Mouse (Mus musculus): ENCODE measurements around the gene Skiv2l. TPM values are rescaled to one million over a fixed set of nuclear protein-coding genes. Genes with fewer than 3 reads are reported as not detected.
A peak's percentile ranks its signal among the peaks of the same experiment; 100 is the strongest.

The Skiv2l gene
- 40.5 and 66.0 TPM in 2 replicates for total RNA-seq (2012; rRNA removed)

- Histone ChIP-seq H3K9ac (ENCODE audit: insufficient read depth, low read depth, low read length, poor library complexity, severe bottlenecking) (peak within 1 kb of the TSS; percentile 94), H3K4me3 (ENCODE audit: insufficient read depth in 1 of 2, low read depth in 1 of 2, low read length in 2 of 2, poor library complexity in 1 of 2, severe bottlenecking in 1 of 2) (peak within 1 kb of the TSS; percentile 92), H3K9me3 (ENCODE audit: control insufficient read depth, insufficient read depth, low read depth, low read length) (no peaks in the 10 kb centered on the region), H3K36me3 (ENCODE audit: control insufficient read depth, insufficient read depth, low read length, poor library complexity, severe bottlenecking) (peaks cover 32% of the 10 kb centered on the region), H3K27ac (ENCODE audit: insufficient read depth, low read depth, low read length, poor library complexity, severe bottlenecking) (peak within 1 kb of the TSS; percentile 59), H3K4me1 (ENCODE audit: control insufficient read depth in 2 of 2, insufficient read depth in 2 of 2, low read length in 2 of 2, poor library complexity in 1 of 2) (peaks cover 0 to 4% of the 10 kb centered on the region in 2 experiments; a peak in 2 of 4 replicates)
- in situ Hi-C loops (cut with MboI; ENCODE audit: low sequenced_read_pairs in 2 of 2, unreplicated experiment in 2 of 2): no loop called here
- TF ChIP-seq MAFK (IDR thresholded peaks at IDR 0.05; ENCODE audit: insufficient read depth, low read depth, low read length) (no peak), CHD2 (IDR thresholded peaks at IDR 0.05; ENCODE audit: low read depth, low read length) (0 out of 2 replicates have a peak, but pooled peaks have one; percentile 39), HCFC1 (IDR thresholded peaks at IDR 0.05; ENCODE audit: borderline replicate concordance, insufficient read depth, low read length) (peak; percentile 92), ZC3H11A (IDR thresholded peaks at IDR 0.05; ENCODE audit: borderline replicate concordance, low read depth, low read length) (no peak)
- DNase-seq (ENCODE audit: low read depth, low spot score): peak; percentile 94
Measured at GRCm38 (mm10) chr17:34849722-34850516, at the start of gene Skiv2l, which contains the start of gene Nelfe. Skiv2l (minus strand) TSS chr17:34850210. Nelfe (plus strand) TSS chr17:34850391.

DNA sequence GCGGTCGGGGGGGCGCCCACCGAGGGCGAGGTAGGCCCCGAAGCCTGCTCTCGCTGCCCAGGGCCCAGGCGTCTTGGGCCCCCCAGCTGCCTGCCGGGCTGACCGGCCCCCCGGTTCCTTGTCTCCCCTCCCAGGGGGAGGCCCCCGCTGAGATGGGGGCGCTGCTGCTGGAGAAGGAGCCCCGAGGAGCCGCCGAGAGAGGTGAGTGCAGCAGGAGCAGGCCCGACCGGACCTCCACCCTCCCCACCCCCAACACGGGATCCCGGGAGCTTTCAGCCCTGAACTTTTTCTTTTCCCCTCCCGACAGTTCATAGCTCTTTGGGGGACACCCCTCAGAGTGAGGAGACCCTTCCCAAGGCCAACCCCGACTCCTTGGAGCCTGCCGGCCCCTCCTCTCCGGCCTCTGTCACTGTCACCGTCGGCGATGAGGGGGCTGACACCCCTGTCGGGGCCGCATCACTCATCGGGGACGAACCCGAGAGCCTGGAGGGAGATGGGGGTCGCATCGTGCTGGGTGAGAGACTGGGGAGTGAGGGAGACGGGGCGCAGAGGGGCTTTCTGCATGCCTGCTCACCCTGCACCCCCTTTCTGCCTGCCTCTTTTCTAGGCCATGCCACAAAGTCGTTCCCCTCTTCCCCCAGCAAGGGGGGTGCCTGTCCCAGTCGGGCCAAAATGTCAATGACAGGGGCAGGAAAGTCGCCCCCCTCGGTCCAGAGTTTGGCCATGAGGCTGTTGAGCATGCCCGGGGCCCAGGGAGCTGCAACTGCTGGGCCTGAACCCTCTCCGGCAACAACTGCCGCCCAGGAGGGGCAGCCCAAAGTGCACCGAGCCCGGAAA lies 49.3 kb upstream of the Skiv2l start:
- no peaks in the 10 kb centered on the region for H3K9me3 ChIP-seq (ENCODE audit: control insufficient read depth, insufficient read depth, low read depth, low read length)

GRCm38 (mm10) chr17:34898706-34899052 lies 48.7 kb upstream of the Skiv2l start:
- TF ChIP-seq HCFC1 (IDR thresholded peaks at IDR 0.05; ENCODE audit: borderline replicate concordance, insufficient read depth, low read length) (no peak), MAFK (IDR thresholded peaks at IDR 0.05; ENCODE audit: insufficient read depth, low read depth, low read length) (no peak), ZNF384 (IDR thresholded peaks at IDR 0.05; ENCODE audit: low read depth, low read length) (no peak), CHD2 (IDR thresholded peaks at IDR 0.05; ENCODE audit: low read depth, low read length) (no peak), ZC3H11A (IDR thresholded peaks at IDR 0.05; ENCODE audit: borderline replicate concordance, low read depth, low read length) (no peak)
- no peak for DNase-seq (ENCODE audit: low read depth, low spot score)
- Histone ChIP-seq H3K27ac (ENCODE audit: insufficient read depth, low read depth, low read length, poor library complexity, severe bottlenecking) (peak overlapping the region; percentile 85), H3K4me3 (ENCODE audit: insufficient read depth in 1 of 2, low read depth in 1 of 2, low read length in 2 of 2, poor library complexity in 1 of 2, severe bottlenecking in 1 of 2) (peak overlapping the region; percentile 75 to 97), H3K9me3 (ENCODE audit: control insufficient read depth, insufficient read depth, low read depth, low read length) (no peaks in the 10 kb centered on the region), H3K9ac (ENCODE audit: insufficient read depth, low read depth, low read length, poor library complexity, severe bottlenecking) (peak overlapping the region; percentile 96), H3K4me1 (ENCODE audit: control insufficient read depth in 2 of 2, insufficient read depth in 2 of 2, low read length in 2 of 2, poor library complexity in 1 of 2) (peaks cover 11 to 17% of the 10 kb centered on the region in 2 experiments; a peak in 3 of 4 replicates), H3K36me3 (ENCODE audit: control insufficient read depth, insufficient read depth, low read length, poor library complexity, severe bottlenecking) (peaks cover 7% of the 10 kb centered on the region)
- in situ Hi-C loops (cut with MboI; ENCODE audit: low sequenced_read_pairs in 2 of 2, unreplicated experiment in 2 of 2): no loop called here

More for the DNA sequence above, 49.3 kb upstream of the Skiv2l start:
- Histone ChIP-seq H3K4me1 (ENCODE audit: control insufficient read depth in 2 of 2, insufficient read depth in 2 of 2, low read length in 2 of 2, poor library complexity in 1 of 2) (peaks cover 11 to 17% of the 10 kb centered on the region in 2 experiments; a peak in 3 of 4 replicates), H3K4me3 (ENCODE audit: insufficient read depth in 1 of 2, low read depth in 1 of 2, low read length in 2 of 2, poor library complexity in 1 of 2, severe bottlenecking in 1 of 2) (peak overlapping the region; percentile 75 to 97), H3K9ac (ENCODE audit: insufficient read depth, low read depth, low read length, poor library complexity, severe bottlenecking) (peak overlapping the region; percentile 70), H3K36me3 (ENCODE audit: control insufficient read depth, insufficient read depth, low read length, poor library complexity, severe bottlenecking) (peaks cover 7% of the 10 kb centered on the region), H3K27ac (ENCODE audit: insufficient read depth, low read depth, low read length, poor library complexity, severe bottlenecking) (no peak overlapping the region)
- TF ChIP-seq CHD2 (IDR thresholded peaks at IDR 0.05; ENCODE audit: low read depth, low read length) (no peak), HCFC1 (IDR thresholded peaks at IDR 0.05; ENCODE audit: borderline replicate concordance, insufficient read depth, low read length) (no peak), ZNF384 (IDR thresholded peaks at IDR 0.05; ENCODE audit: low read depth, low read length) (no peak), ZC3H11A (IDR thresholded peaks at IDR 0.05; ENCODE audit: borderline replicate concordance, low read depth, low read length) (no peak), MAFK (IDR thresholded peaks at IDR 0.05; ENCODE audit: insufficient read depth, low read depth, low read length) (no peak)
- in situ Hi-C loops (cut with MboI; ENCODE audit: low sequenced_read_pairs in 2 of 2, unreplicated experiment in 2 of 2): no loop called here
- DNase-seq (ENCODE audit: low read depth, low spot score): no peak

DNA sequence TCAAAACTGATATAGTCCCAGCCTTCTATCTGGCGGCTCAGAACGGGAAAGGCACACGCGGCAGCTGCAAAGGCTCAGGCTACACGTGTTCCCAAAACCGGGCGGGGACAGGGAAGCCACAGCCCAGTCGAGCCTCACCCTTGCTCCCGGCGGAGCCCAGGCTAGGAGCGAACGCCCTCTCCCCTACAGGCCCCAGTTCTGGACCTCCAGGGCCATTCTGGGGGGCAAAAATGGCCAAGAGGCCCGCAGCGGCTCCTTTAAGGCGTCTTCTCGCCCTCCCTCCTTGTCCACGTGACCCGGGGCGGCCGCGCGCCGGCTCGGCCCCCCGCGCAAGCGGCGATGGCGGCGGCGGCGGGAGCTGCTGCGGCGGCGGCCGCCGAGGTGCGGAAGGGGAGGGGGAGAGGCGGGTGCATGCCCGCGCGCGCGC lies 48.2 kb upstream of the Skiv2l start, which contains the start of the genes C2 and Ehmt2:
Gene C2, minus strand, starts transcription at position 106 of the 427 bp plus-strand sequence.
Gene Ehmt2, plus strand, starts transcription at position 310 of the 427 bp plus-strand sequence.
- in situ Hi-C loops (cut with MboI; ENCODE audit: low sequenced_read_pairs in 2 of 2, unreplicated experiment in 2 of 2): no loop called here
- Histone ChIP-seq H3K27ac (ENCODE audit: insufficient read depth, low read depth, low read length, poor library complexity, severe bottlenecking) (peak within 1 kb of the TSS; percentile 85), H3K4me1 (ENCODE audit: control insufficient read depth in 2 of 2, insufficient read depth in 2 of 2, low read length in 2 of 2, poor library complexity in 1 of 2) (peaks cover 8 to 17% of the 10 kb centered on the region in 2 experiments), H3K36me3 (ENCODE audit: control insufficient read depth, insufficient read depth, low read length, poor library complexity, severe bottlenecking) (peaks cover 7% of the 10 kb centered on the region), H3K9me3 (ENCODE audit: control insufficient read depth, insufficient read depth, low read depth, low read length) (no peaks in the 10 kb centered on the region), H3K4me3 (ENCODE audit: insufficient read depth in 1 of 2, low read depth in 1 of 2, low read length in 2 of 2, poor library complexity in 1 of 2, severe bottlenecking in 1 of 2) (peak within 1 kb of the TSS; percentile 75 to 97), H3K9ac (ENCODE audit: insufficient read depth, low read depth, low read length, poor library complexity, severe bottlenecking) (peak within 1 kb of the TSS; percentile 96)
- no peak for TF ChIP-seq ZC3H11A (IDR thresholded peaks at IDR 0.05; ENCODE audit: borderline replicate concordance, low read depth, low read length)
- no peak for TF ChIP-seq MAFK (IDR thresholded peaks at IDR 0.05; ENCODE audit: insufficient read depth, low read depth, low read length)
- no peak for TF ChIP-seq HCFC1 (IDR thresholded peaks at IDR 0.05; ENCODE audit: borderline replicate concordance, insufficient read depth, low read length)
- no peak for TF ChIP-seq CHD2 (IDR thresholded peaks at IDR 0.05; ENCODE audit: low read depth, low read length)
- no peak for TF ChIP-seq ZNF384 (IDR thresholded peaks at IDR 0.05; ENCODE audit: low read depth, low read length)
- no peak for DNase-seq (ENCODE audit: low read depth, low spot score)

Data from ES-E14 (cell line).